Mouse (Mus musculus) kidney, adult 2 months (tissue): Measurements from ENCODE around the gene Lrpprc. TPM values are rescaled to one million over a fixed set of nuclear protein-coding genes. Genes with fewer than 3 reads are reported as not detected.

ENCODE experiments used
- DNase-seq: peaks from one replicate; pipeline ENCODE4 v3.0.0; 2021
- H3K27ac ChIP-seq: fragments of 200-500 bp; 2 replicates; pipeline ENCODE4 v1.5.1; 2012; ENCODE audit warnings: low read depth, low read length, control low read depth, inconsistent platforms; ENCODE audit not compliant: insufficient read depth
- H3K27me3 ChIP-seq: fragments of 200-500 bp; replicated peaks from 2 replicates; pipeline ENCODE4 v1.6.1; 2012; ENCODE audit warnings: mild to moderate bottlenecking, moderate library complexity, low read length, inconsistent platforms; ENCODE audit not compliant: control insufficient read depth, insufficient read depth
- H3K36me3 ChIP-seq: fragments of 200-500 bp; 2 replicates; pipeline ENCODE4 v1.6.1; 2012; ENCODE audit warnings: mild to moderate bottlenecking, moderate library complexity, low read length, inconsistent platforms; ENCODE audit not compliant: control insufficient read depth, insufficient read depth
- H3K4me1 ChIP-seq: fragments of 200-500 bp; 2 replicates; pipeline ENCODE4 v1.6.1; 2011; ENCODE audit warnings: low read length; ENCODE audit not compliant: control insufficient read depth, insufficient read depth
- H3K4me3 ChIP-seq: fragments of 200-500 bp; 2 replicates; pipeline ENCODE4 v1.5.1; 2011; ENCODE audit warnings: mild to moderate bottlenecking, low read depth, low read length, control low read depth; ENCODE audit not compliant: insufficient read depth
- CTCF ChIP-seq: fragments of 200-500 bp; conservative IDR thresholded peaks from 2 replicates; pipeline ENCODE4 v1.5.1; 2011; ENCODE audit warnings: low read depth, mild to moderate bottlenecking, control low read depth, low read length, moderate library complexity, mixed read lengths; ENCODE audit not compliant: insufficient read depth, insufficient read length
- POLR2A ChIP-seq: fragments of 200-500 bp; IDR thresholded peaks from one replicate; pipeline ENCODE4 v1.6.1; 2011; ENCODE audit warnings: low read depth, low read length, control low read depth
- WGBS: fragments of 180-500 bp; shearing (Covaris S2); methylation state at CpG from one replicate; pipeline ENCODE4 v1.1.7; 2018; 5-methylcytosine and 5-hydroxymethylcytosine counted together
- polyA plus RNA-seq: library from polyadenylated mRNA; depleted of rRNA; stranded (reverse); fragments of >200 nt; gene quantifications from 2 replicates; pipeline ENCODE4 v1.2.3, GENCODE M21; 2012

The Lrpprc gene
- polyA plus RNA-seq, 1 experiment, result 25.3 TPM

DNA sequence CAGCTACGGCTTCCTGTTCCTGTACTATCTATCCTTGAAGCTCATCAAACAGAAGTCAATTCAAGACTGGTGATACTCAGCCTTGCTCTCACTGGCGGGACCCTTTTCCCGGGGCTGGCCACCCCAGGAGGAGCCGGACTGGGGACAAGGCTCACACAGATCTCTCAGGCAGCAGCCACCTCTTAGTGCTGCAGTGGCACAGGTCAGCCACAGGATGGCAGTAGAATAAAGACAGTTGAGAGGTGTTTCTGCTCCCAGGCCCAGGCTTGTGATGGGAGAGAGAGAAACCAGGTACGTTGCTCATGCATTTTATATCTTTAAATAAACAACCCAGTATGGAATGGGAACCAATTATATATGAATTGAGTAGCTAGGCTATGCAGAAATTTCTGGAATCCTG lies 91.9 kb downstream of the Lrpprc start:
- WGBS, result 27% methylated on average over 5 of the region's 5 CpGs
- H3K27ac ChIP-seq, result no peak overlapping the region
- H3K4me3 ChIP-seq, result no peak overlapping the region
- no peaks in the 10 kb centered on the region; the same call in 1 of the 2 replicates for H3K4me1 ChIP-seq
- H3K27me3 ChIP-seq, result no peaks in the 10 kb centered on the region
- TF ChIP-seq POLR2A (no peak), CTCF (peak; percentile 87)
- DNase-seq, result peak; percentile 64
- no peaks in the 10 kb centered on the region for H3K36me3 ChIP-seq

DNA sequence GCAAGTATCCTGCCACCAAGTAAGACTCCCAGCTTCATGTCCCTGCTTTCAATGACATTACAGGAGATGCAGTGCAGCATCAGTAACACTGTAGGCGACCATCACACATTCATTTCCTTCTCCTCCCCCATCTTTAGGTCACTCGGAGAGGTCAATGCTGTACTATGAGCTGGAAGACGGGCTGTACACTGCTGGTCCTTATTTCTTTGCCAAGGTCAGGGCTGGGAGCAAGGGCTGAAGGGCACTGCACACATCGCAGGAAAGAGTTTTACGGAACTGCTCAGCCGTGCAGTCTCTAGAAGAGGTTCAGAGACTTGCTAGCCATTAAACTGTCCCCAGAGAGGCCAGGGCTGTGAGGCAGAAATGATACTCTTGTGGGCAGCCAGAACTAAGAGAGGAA lies 94.1 kb downstream of the Lrpprc start:
- Histone ChIP-seq H3K4me1 (no peaks in the 10 kb centered on the region; the same call in 1 of the 2 replicates), H3K36me3 (no peaks in the 10 kb centered on the region), H3K4me3 (no peak overlapping the region), H3K27me3 (no peaks in the 10 kb centered on the region), H3K27ac (no peak overlapping the region)
- peak; percentile 67 for DNase-seq
- no peak for TF ChIP-seq CTCF
- no peak for TF ChIP-seq POLR2A
- 23% methylated on average over 6 of the region's 6 CpGs for WGBS

DNA sequence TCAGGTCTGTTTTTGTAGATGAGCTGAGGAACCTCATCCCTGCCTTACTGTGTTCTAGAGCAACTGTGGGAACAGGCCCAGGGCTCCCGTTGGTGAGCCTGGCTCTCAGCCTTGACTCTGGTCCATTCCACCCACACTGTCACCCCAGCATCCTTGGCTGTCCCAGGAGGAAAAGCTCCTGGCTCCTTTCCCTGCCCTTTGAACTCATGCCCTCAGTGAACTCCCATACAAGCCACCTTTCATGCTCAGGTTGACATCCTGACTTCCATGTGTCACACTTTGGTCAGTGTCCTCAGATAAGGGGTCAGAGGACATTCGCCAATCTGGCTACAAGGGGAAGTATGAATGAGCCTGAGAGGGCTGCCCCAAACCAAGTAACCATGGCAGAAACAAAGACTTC lies 96.8 kb downstream of the Lrpprc start:
- WGBS, result 53% methylated on average over 2 of the region's 2 CpGs
- Histone ChIP-seq H3K27ac (no peak overlapping the region), H3K4me1 (peaks cover 8% of the 10 kb centered on the region; the same call in 1 of the 2 replicates), H3K27me3 (no peaks in the 10 kb centered on the region), H3K36me3 (no peaks in the 10 kb centered on the region), H3K4me3 (no peak overlapping the region)
- peak; percentile 14 for DNase-seq
- TF ChIP-seq CTCF, result no peak
- no peak for TF ChIP-seq POLR2A

- WGBS, result 73% methylated on average over 5 of the region's 5 CpGs
- Histone ChIP-seq H3K4me3 (no peak overlapping the region), H3K27ac (no peak overlapping the region), H3K36me3 (no peaks in the 10 kb centered on the region), H3K4me1 (peaks cover 9% of the 10 kb centered on the region; the same call in 1 of the 2 replicates), H3K27me3 (no peaks in the 10 kb centered on the region)
- TF ChIP-seq CTCF, result no peak
- TF ChIP-seq POLR2A, result no peak
- DNase-seq, result peak; percentile 21
These were observed 100.5 kb downstream of the Lrpprc start for GRCm38 (mm10) chr17:84690111-84690510.

DNA sequence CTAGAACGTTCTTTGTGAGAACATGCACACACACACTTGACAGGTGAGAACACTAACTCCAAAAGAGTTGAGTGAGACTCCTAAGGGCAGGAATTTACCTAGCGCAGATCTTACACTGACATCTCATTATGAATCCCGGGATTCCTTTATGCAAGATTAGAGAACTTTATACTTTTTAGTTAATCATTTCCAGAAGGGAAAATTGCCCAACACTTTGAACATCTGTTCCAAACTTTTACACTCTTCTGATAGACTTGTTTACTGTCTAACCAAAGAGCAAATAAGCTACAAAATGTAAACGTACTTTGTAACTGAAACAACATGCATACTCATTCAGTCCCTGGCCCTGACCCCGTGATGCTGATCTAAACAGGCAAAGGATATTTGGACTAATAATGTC lies 101.3 kb downstream of the Lrpprc start:
- H3K27ac ChIP-seq, result peak overlapping the region; percentile 35; the same call in 1 of the 2 replicates
- H3K36me3 ChIP-seq, result no peaks in the 10 kb centered on the region
- no peaks in the 10 kb centered on the region for H3K27me3 ChIP-seq
- peak; percentile 74 for DNase-seq
- H3K4me3 ChIP-seq, result no peak overlapping the region
- TF ChIP-seq POLR2A (no peak), CTCF (no peak)
- peaks cover 9% of the 10 kb centered on the region; the same call in 1 of the 2 replicates for H3K4me1 ChIP-seq
- 48% methylated on average over 5 of the region's 5 CpGs for WGBS

DNA sequence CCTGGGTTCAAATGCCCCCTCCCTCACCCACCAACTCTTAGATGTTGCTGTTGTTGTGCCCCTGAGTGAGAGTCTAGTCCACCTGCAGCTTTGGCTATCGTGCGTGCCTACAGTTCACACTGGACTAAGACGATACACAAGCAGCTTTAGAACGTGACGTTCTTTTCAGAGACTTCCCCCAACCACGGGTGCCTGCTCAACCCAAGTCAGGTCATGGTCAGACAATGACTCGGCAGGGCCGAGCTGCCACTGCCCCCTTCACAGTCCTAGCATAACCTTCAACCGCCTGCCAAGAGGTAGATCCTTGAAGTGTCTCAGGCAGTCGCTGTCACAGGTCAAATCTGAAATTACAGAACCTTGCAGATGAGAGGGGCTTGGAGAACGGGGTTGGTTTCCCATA lies 101.8 kb downstream of the Lrpprc start:
- H3K36me3 ChIP-seq, result no peaks in the 10 kb centered on the region
- TF ChIP-seq CTCF (no peak), POLR2A (no peak)
- H3K4me3 ChIP-seq, result no peak overlapping the region
- no peak for DNase-seq
- H3K27ac ChIP-seq, result peak overlapping the region; percentile 35; the same call in 1 of the 2 replicates
- WGBS, result 59% methylated on average over 11 of the region's 11 CpGs
- no peaks in the 10 kb centered on the region for H3K27me3 ChIP-seq
- H3K4me1 ChIP-seq, result peaks cover 9% of the 10 kb centered on the region; the same call in 1 of the 2 replicates

DNA sequence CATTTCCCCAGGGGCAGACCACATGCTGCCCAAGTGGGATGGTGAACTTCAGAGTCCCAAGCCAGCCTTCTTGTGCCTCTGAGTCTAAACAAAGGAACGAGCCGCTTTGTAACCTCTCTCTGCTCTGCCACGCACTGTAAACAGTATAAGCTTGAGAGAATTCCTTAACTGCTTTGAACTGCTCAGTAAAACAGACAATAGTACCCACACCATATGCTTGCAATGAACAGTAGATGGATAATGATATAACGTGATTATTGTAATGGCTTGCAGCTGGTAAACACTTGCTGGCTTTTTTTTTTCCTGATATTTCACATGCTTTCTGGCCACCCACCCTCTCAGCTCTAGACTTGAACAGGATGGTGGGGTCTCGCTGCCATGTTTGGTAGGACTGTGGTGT lies 102.6 kb downstream of the Lrpprc start:
- Histone ChIP-seq H3K4me1 (peaks cover 9% of the 10 kb centered on the region; the same call in 1 of the 2 replicates), H3K4me3 (no peak overlapping the region), H3K27me3 (no peaks in the 10 kb centered on the region), H3K36me3 (no peaks in the 10 kb centered on the region), H3K27ac (no peak overlapping the region)
- 78% methylated on average over 5 of the region's 5 CpGs for WGBS
- TF ChIP-seq CTCF, result no peak
- no peak for TF ChIP-seq POLR2A
- no peak for DNase-seq
